Mouse (Mus musculus) left cerebral cortex, postnatal 25 days (tissue): ENCODE measurements around the gene Lrrtm4. TPM values are rescaled to one million over a fixed set of nuclear protein-coding genes. Genes with fewer than 3 reads are reported as not detected.
A peak's percentile ranks its signal among the peaks of the same experiment; 100 is the strongest.

Source experiments
- DNase-seq, 2 experiments: peaks; one replicate each; pipeline ENCODE4 v3.0.0; 2022; ENCODE audit warnings: low spot score in 2 of 2, mixed read lengths in 1 of 2
- intact Hi-C: fragments of 180-260 bp; cut with DNase I; formaldehyde crosslinking; loops from one replicate; pipeline ENCODE4 v1.15.1; 2025
- total RNA-seq, 2 experiments: library from RNA; stranded (reverse); gene quantifications; 2 replicates each; pipeline ENCODE4 v1.2.3; 2021

The Lrrtm4 gene
- 10 to 100 TPM; 69.8 to 77.5 TPM for total RNA-seq

GRCm38 (mm10) chr6:80018765-80019164, at the start of gene Lrrtm4:
Lrrtm4 (plus strand) TSS chr6:80018877.
- peak; percentile 72 to 89 for DNase-seq
- intact Hi-C loops, result no loop called here

- intact Hi-C loops, result no loop called here
- DNase-seq, result peak; percentile 27 to 37
Observed at GRCm38 (mm10) chr6:80019189-80019860, 648 bp downstream of the Lrrtm4 start.

- DNase-seq, result peak; percentile 33 to 47
- intact Hi-C loops, result loop anchor here (10.0 kb wide), 1 partner anchor 1745 kb away; no protein-coding TSS in a partner anchor
Observed at GRCm38 (mm10) chr6:80019861-80020230, 1.2 kb downstream of the Lrrtm4 start.

- intact Hi-C loops, result no loop called here
- DNase-seq, result no peak
Observed at GRCm38 (mm10) chr6:80056849-80057248, 38.2 kb downstream of the Lrrtm4 start.

- intact Hi-C loops, result no loop called here
- peak in 1 of 2 experiments; percentile 53 for DNase-seq
Observed at GRCm38 (mm10) chr6:80078001-80078400, 59.3 kb downstream of the Lrrtm4 start.

GRCm38 (mm10) chr6:80079290-80079689, 60.6 kb downstream of the Lrrtm4 start:
- peak in 1 of 2 experiments; percentile 12 for DNase-seq
- intact Hi-C loops, result no loop called here

GRCm38 (mm10) chr6:80094909-80095308, 76.2 kb downstream of the Lrrtm4 start:
- no peak for DNase-seq
- intact Hi-C loops, result no loop called here

- intact Hi-C loops, result no loop called here
- DNase-seq, result no peak
Observed at GRCm38 (mm10) chr6:80105343-80105742, 86.7 kb downstream of the Lrrtm4 start.

- intact Hi-C loops, result no loop called here
Observed at GRCm38 (mm10) chr6:80105843-80106242, 87.2 kb downstream of the Lrrtm4 start.

GRCm38 (mm10) chr6:80126419-80126818, 107.7 kb downstream of the Lrrtm4 start:
- intact Hi-C loops, result no loop called here
- peak in 1 of 2 experiments; percentile 19 for DNase-seq

More at GRCm38 (mm10) chr6:80105843-80106242, 87.2 kb downstream of the Lrrtm4 start:
- no peak for DNase-seq

- no peak for DNase-seq
- intact Hi-C loops, result no loop called here
Observed at GRCm38 (mm10) chr6:80162585-80162984, 143.9 kb downstream of the Lrrtm4 start.

GRCm38 (mm10) chr6:80181916-80182315, 163.2 kb downstream of the Lrrtm4 start:
- DNase-seq, result no peak
- intact Hi-C loops, result no loop called here

GRCm38 (mm10) chr6:80182353-80182752, 163.7 kb downstream of the Lrrtm4 start:
- intact Hi-C loops, result no loop called here
- no peak for DNase-seq

GRCm38 (mm10) chr6:80185489-80186113, 166.9 kb downstream of the Lrrtm4 start:
- DNase-seq, result no peak
- intact Hi-C loops, result no loop called here

- intact Hi-C loops, result no loop called here
- DNase-seq, result no peak
Observed at GRCm38 (mm10) chr6:80186791-80187190, 168.1 kb downstream of the Lrrtm4 start.

- DNase-seq, result no peak
- intact Hi-C loops, result no loop called here
Observed at GRCm38 (mm10) chr6:80209476-80209875, 190.8 kb downstream of the Lrrtm4 start.

GRCm38 (mm10) chr6:80210281-80210680, 191.6 kb downstream of the Lrrtm4 start:
- DNase-seq, result no peak

GRCm38 (mm10) chr6:80261595-80261994, 242.9 kb downstream of the Lrrtm4 start:
- intact Hi-C loops, result no loop called here
- no peak for DNase-seq

More at GRCm38 (mm10) chr6:80210281-80210680, 191.6 kb downstream of the Lrrtm4 start:
- intact Hi-C loops, result no loop called here

- intact Hi-C loops, result no loop called here
- DNase-seq, result no peak
Observed at GRCm38 (mm10) chr6:80263972-80264371, 245.3 kb downstream of the Lrrtm4 start.

- DNase-seq, result no peak
- intact Hi-C loops, result no loop called here
Observed at GRCm38 (mm10) chr6:80264584-80264983, 245.9 kb downstream of the Lrrtm4 start.

GRCm38 (mm10) chr6:80265746-80266145, 247.1 kb downstream of the Lrrtm4 start:
- DNase-seq, result no peak
- intact Hi-C loops, result no loop called here
